Mouse (Mus musculus) spleen, adult 12 weeks (tissue): ENCODE data around the gene Etfa.

Experiments used
- DNase-seq: peaks from one replicate; pipeline ENCODE4 v3.0.0; 2022; ENCODE audit warnings: low spot score

Etfa gene

DNA sequence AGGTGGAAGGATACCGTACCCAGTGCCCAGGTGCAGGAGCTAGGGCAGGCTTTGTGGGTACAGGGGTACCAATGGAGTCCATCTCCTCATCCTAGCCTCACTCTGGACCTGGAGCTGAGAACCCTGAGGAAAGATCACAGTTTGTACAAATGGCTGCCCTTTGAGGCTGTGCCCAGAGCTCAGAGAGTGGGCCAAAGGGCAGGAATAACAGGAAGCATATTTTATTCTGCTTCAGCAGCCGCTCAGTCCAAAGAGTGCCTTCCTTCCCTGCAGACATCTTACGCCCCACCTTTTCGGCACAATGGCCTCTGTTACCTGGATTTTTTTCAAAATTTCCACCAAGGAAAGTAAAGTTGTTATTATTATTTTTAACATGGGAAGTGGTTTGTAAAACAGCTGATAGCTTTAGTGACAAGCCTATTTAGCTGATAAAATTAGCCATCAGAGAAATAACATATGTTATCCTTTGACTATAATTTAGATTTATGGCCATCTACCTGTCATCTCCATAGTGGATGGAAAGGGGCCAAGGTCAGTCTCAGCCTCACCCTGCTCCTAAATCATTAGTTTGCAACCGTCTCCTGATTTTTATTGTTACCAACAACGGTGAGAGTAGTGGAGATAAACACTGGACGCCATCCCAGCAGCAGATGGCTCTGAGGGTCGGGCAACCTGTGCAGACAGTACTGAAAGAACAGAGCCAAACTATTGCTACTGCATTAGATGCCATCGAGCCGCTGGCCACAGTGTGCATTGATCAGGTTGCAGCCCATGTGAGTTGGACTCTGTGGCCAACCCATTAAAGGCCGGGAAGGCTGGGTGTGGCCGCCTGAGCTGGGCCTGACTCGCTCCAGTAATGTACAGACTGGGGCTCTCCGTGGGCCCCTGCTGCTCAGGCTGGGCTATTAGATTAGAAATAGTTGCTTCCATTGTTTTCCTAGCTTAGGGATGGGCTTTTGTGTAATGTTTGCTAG is 88.3 kb downstream of the Etfa start:
- DNase-seq = no peak

DNA sequence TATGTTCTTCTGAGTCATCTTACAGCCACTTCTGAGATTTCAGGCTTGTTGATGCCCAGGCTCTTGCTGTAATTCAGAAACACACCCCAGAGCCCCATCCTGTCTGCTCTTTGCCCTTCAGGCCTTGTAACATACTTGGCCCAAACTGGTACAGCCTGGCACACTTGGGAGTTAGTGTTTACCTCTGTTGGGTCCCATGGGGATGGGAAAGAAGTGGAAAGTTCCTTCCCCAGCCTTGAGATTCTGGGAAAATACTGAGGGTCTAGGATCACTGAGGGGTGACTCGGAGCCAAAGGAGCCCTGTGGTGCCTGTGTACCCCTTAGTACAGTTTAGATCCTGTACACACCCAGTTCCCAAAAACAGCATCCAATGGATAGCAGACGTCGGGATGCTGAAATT is 90.3 kb downstream of the Etfa start:
- DNase-seq = no peak

DNA sequence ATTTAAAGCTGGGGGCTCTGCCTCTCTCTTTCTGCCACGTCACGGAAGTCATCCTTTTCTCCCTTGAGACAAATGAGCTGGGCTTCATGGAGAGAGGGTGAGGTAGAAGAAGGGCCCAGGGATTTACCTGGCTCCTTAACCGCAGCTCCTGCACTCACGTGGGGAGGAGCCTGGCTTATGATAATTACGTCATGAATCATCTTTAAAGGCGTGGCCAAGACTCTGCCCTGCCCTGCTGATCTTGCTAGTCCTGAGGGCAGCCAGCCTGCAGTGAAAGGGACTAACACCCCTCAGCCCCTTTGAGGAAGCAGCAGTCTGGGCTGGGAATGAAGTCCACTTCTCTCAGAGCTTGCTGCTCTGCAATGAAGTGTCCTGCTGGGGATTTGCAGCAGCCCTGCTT is 100.9 kb downstream of the Etfa start:
- DNase-seq = no peak

DNA sequence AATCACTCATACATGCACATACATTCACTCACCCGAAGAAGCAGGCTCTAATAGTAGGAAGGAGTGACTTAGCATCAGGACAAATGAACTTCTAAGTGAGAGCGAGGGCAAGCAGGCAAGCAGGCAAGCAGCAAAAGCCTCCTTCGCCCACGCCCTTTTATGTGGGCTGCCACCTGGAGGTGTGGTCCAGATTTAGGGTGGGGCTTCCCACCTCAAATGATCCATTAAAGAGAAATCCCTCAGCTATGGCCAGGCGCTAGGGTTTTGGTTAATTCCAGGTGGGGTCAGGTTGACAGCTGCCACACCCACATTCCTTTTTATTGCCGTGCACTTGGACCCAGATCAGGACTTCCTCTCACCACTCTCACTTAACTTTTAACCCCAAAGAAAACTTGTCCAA is 101.6 kb downstream of the Etfa start:
- no peak for DNase-seq

DNA sequence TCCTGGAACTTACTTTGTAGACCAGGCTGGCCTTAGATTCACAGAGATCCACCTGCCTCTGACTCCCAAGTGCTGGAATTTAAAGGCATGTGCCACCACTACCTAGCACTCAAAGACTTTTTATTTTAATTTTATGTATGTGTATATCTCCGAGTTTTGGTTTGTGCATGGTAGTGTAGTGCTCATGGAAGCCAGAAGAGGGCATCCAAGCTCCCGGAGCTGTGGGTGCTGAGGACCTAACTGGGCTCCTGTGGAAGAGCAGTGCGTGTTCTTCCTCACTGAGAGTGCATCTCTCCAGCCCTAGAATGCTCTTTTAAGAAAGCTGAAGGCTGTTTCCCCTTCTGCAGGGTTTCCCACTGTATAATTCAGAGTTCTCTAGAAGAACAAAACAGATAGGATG is 102.2 kb downstream of the Etfa start:
- DNase-seq = no peak

DNA sequence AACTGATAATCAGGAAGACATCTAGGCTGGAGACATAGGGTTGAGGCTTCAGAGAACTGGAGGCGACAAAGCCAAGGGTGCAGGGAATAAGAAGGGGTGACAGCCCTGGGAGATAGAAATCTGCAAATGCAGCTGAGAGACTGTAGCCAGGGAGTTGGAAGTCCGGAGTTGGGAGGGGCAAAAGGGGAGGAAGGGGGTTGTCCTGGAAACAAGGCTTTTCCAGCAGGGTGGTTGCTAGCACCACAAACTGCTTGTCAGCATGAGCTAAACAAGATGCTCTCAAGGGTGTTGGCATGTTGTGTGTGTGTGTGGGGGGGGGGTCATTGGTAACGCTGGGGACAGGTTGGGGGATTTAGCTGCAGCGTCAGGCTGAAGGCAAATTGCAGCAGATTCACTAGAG is 103.2 kb downstream of the Etfa start:
- DNase-seq = no peak

DNA sequence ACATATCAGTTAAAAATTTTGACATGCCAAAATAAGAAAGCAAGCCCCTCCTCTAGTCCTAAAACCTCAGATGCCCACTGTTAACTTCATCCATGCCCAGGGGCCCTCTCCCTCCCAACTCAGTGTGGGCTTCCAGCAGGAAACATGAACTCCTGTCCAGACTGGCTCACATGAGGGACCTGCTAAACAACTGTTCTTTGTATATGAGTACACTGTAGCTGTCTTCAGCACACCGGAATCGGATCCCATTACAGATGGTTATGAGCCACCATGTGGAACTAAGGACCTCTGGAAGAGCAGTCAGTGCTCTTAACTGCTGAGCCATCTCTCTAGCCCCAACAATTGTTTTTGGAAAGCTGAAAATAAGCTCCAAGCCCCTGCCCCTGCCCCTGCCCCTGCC is 105.3 kb downstream of the Etfa start:
- DNase-seq = no peak

DNA sequence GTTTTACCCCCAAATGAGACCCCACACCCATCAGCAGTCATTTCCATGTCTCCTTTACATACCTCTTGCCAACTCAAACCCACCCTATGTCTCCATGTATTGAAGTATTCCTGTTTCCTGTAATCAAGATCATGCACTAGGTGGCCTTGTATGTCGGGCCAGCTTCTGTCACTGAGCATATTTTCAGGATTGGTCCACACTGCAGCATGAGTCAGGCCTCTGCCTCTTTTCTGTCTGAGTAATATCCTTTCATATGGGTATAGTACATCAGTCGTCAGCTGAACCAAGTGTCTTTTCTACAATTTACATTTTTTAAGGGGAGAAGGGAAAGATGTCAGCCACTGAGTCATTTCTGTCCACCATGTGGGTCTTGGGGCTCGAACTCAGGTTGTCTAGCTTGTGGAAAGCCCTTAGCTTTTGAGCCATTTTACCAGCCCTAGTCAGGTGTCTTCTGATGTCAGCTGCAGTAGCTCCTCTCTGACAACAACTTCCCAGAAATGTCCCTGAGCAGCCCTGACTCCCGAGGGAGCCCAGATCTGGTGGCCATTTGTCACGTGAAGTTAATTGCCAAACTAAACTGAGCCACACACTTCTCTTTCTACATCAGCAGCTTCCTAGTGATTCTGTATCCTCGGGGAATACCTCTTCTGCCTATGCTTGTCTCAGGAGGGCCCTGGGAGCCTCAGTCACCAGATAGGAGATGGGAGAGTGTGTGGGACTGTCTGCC is 106.9 kb downstream of the Etfa start:
- DNase-seq = no peak
